Mouse (Mus musculus): ENCODE results near the gene Pum3. TPM values are rescaled to one million over a fixed set of nuclear protein-coding genes. Genes with fewer than 3 reads are reported as not detected.

The Pum3 gene
- polyA plus RNA-seq, 1 experiment from 2014 or later: 47.8 TPM

GRCm38 (mm10) chr19:27363891-27364290 is 65.7 kb downstream of the Pum3 start:
- Histone ChIP-seq H3K36me3 (ENCODE audit: control insufficient read depth, insufficient read depth) (no peaks in the 10 kb centered on the region), H3K27me3 (ENCODE audit: control insufficient read depth, insufficient read depth, low read length) (no peaks in the 10 kb centered on the region), H3K9me3 (replicated peaks; ENCODE audit: control insufficient read depth, low read length) (peaks cover 5% of the 10 kb centered on the region; the same call in 1 of the 2 replicates), H3K27ac (ENCODE audit: low read length) (no peak overlapping the region), H3K9ac (ENCODE audit: low read length) (no peak overlapping the region), H3K4me2 (ENCODE audit: low read depth, low read length) (peak overlapping the region; percentile 56), H3K4me1 (ENCODE audit: control insufficient read depth, insufficient read depth, low read length) (peaks cover 4% of the 10 kb centered on the region), H3K4me3 (ENCODE audit: low read length) (peak overlapping the region; percentile 38)
- ATAC-seq (replicated peaks; ENCODE audit: extremely low read depth, insufficient read depth, low FRiP score): no peak
- 55% methylated on average over 4 of the region's 4 CpGs for WGBS

DNA sequence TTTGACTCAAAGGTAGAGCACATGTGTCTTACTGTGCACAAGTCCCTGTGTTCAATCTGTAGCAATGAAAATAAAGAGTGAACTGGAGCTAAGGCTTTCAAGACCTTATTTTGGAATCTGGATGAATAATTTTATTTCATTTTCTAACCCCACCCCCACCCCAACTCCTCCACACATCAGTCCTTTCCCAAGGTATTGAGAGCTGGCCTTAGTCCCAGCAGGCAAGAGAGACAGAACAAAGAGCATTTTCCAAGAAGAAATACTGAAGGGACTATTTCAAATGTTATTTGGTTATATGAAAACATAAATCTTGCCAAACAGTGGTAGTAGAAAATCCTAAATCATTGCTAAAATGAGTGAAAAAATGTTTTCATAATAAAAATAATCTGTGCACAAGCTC is 69.2 kb downstream of the Pum3 start:
- Histone ChIP-seq H3K4me1 (ENCODE audit: control insufficient read depth, insufficient read depth, low read length) (peaks cover 4% of the 10 kb centered on the region), H3K9me3 (replicated peaks; ENCODE audit: control insufficient read depth, low read length) (peaks cover 7% of the 10 kb centered on the region; the same call in 1 of the 2 replicates), H3K4me3 (ENCODE audit: low read length) (no peak overlapping the region), H3K4me2 (ENCODE audit: low read depth, low read length) (no peak overlapping the region), H3K27me3 (ENCODE audit: control insufficient read depth, insufficient read depth, low read length) (no peaks in the 10 kb centered on the region), H3K27ac (ENCODE audit: low read length) (no peak overlapping the region), H3K36me3 (ENCODE audit: control insufficient read depth, insufficient read depth) (no peaks in the 10 kb centered on the region), H3K9ac (ENCODE audit: low read length) (no peak overlapping the region)
- ATAC-seq (replicated peaks; ENCODE audit: extremely low read depth, insufficient read depth, low FRiP score): no peak

- Histone ChIP-seq H3K27ac (ENCODE audit: low read length) (no peak overlapping the region), H3K9me3 (replicated peaks; ENCODE audit: control insufficient read depth, low read length) (no peaks in the 10 kb centered on the region), H3K36me3 (ENCODE audit: control insufficient read depth, insufficient read depth) (no peaks in the 10 kb centered on the region), H3K9ac (ENCODE audit: low read length) (no peak overlapping the region), H3K4me1 (ENCODE audit: control insufficient read depth, insufficient read depth, low read length) (no peaks in the 10 kb centered on the region), H3K4me3 (ENCODE audit: low read length) (no peak overlapping the region), H3K4me2 (ENCODE audit: low read depth, low read length) (no peak overlapping the region), H3K27me3 (ENCODE audit: control insufficient read depth, insufficient read depth, low read length) (no peaks in the 10 kb centered on the region; the same call in 1 of the 2 replicates)
- ATAC-seq (replicated peaks; ENCODE audit: extremely low read depth, insufficient read depth, low FRiP score): no peak
- WGBS: 55% methylated on average over 6 of the region's 6 CpGs
Observed at GRCm38 (mm10) chr19:27351700-27352099, 77.9 kb downstream of the Pum3 start.

- Histone ChIP-seq H3K4me1 (ENCODE audit: control insufficient read depth, insufficient read depth, low read length) (no peaks in the 10 kb centered on the region), H3K27me3 (ENCODE audit: control insufficient read depth, insufficient read depth, low read length) (no peaks in the 10 kb centered on the region), H3K27ac (ENCODE audit: low read length) (no peak overlapping the region), H3K9ac (ENCODE audit: low read length) (no peak overlapping the region), H3K4me3 (ENCODE audit: low read length) (no peak overlapping the region), H3K4me2 (ENCODE audit: low read depth, low read length) (no peak overlapping the region), H3K36me3 (ENCODE audit: control insufficient read depth, insufficient read depth) (no peaks in the 10 kb centered on the region), H3K9me3 (replicated peaks; ENCODE audit: control insufficient read depth, low read length) (peaks cover 2% of the 10 kb centered on the region)
- WGBS: 90% methylated on average over 1 of the region's 1 CpGs
- no peak for ATAC-seq (replicated peaks; ENCODE audit: extremely low read depth, insufficient read depth, low FRiP score)
Observed at GRCm38 (mm10) chr19:27346501-27346900, 83.1 kb downstream of the Pum3 start.

Other genes with a start within 250 kb of the Pum3 start
- gene Vldlr, start 213.3 kb downstream of the Pum3 start, polyA plus RNA-seq (2015; fragmentation: Nextera tagmentation; extraction: Ambion mirVana): 32.5 and 38.7 TPM in 2 replicates
- gene Kcnv2, start 107.2 kb downstream of the Pum3 start, polyA plus RNA-seq (2015; fragmentation: Nextera tagmentation; extraction: Ambion mirVana): 0.02 and 0.08 TPM in 2 replicates